Mouse (Mus musculus): ENCODE measurements around the gene Prr7. TPM values are rescaled to one million over a fixed set of nuclear protein-coding genes. Genes with fewer than 3 reads are reported as not detected.

Prr7 gene
- total RNA-seq, 2 experiments from 2014 or later, result 0.62 to 0.77 TPM

Small RNA genes lying within 50 kb of the gene (microRNA-seq; reads per million reads assigned to microRNA genes)
- gene Mir6943, result 0 reads per million in 2 experiments
- gene Mir6944, result 4.5 to 6.4 reads per million in 2 experiments
- gene Mir6945, result 3.2 to 5.2 reads per million in 2 experiments

Other genes starting within 250 kb of the Prr7 start
- gene Prelid1, start 143.8 kb upstream of the Prr7 start, total RNA-seq (2021), result 10 to 100 TPM; 21.6 to 23.6 TPM
- 10 to 100 TPM; 27.0 to 30.9 TPM for gene Rab24, start 142.3 kb upstream of the Prr7 start, total RNA-seq (2021)
- gene Mxd3, start 134.4 kb upstream of the Prr7 start, total RNA-seq (2021), result under 1 TPM; 0.38 to 0.54 TPM
- gene Lman2, start 101.5 kb upstream of the Prr7 start, total RNA-seq (2021), result 10 to 100 TPM; 34.5 to 36.2 TPM
- under 1 TPM; 0.27 to 0.48 TPM for gene Rgs14, start 94.5 kb upstream of the Prr7 start, total RNA-seq (2021)
- gene Slc34a1, start 66.1 kb upstream of the Prr7 start, total RNA-seq (2021), result not detected
- not detected for gene Pfn3, start 49.0 kb upstream of the Prr7 start, total RNA-seq (2021)
- gene F12, start 37.5 kb upstream of the Prr7 start, total RNA-seq (2021), result not detected
- gene Grk6, start 19.2 kb upstream of the Prr7 start, total RNA-seq (2021), result 10 to 100 TPM in 1 of 2 experiments, 1 to 10 TPM in 1; 9.1 to 10.8 TPM
- gene Dbn1, start 23.8 kb downstream of the Prr7 start, total RNA-seq (2021), result 1 to 10 TPM; 7.7 TPM
- 100 to 1,000 TPM; 605 to 719 TPM for gene Pdlim7, start 49.4 kb downstream of the Prr7 start, total RNA-seq (2021)
- 1 to 10 TPM in 1 of 2 experiments, under 1 TPM in 1; 0.74 to 1.2 TPM for gene Dok3, start 65.0 kb downstream of the Prr7 start, total RNA-seq (2021)
- 10 to 100 TPM in 1 of 2 experiments, 1 to 10 TPM in 1; 9.3 to 10.3 TPM for gene Ddx41, start 72.4 kb downstream of the Prr7 start, total RNA-seq (2021)
- 10 to 100 TPM in 1 of 2 experiments, 1 to 10 TPM in 1; 9.6 to 13.4 TPM for gene Fam193b, start 106.9 kb downstream of the Prr7 start, total RNA-seq (2021)
- gene Tmed9, start 109.5 kb downstream of the Prr7 start, total RNA-seq (2021), result 10 to 100 TPM; 61.4 to 63.3 TPM
- 1 to 10 TPM; 4.3 to 6.5 TPM for gene B4galt7, start 135.6 kb downstream of the Prr7 start, total RNA-seq (2021)
- 1 to 10 TPM; 8.2 TPM for gene Caml, start 158.7 kb downstream of the Prr7 start, total RNA-seq (2021)
- gene Ddx46, start 170.8 kb downstream of the Prr7 start, total RNA-seq (2021), result 10 to 100 TPM; 17.7 to 19.8 TPM
- gene B230219D22Rik, start 228.9 kb downstream of the Prr7 start, total RNA-seq (2021), result 10 to 100 TPM; 23.7 to 28.5 TPM

All from gastrocnemius, postnatal 36 days (tissue).